Mouse (Mus musculus): Measurements from ENCODE around the gene Amd1. TPM values are rescaled to one million over a fixed set of nuclear protein-coding genes. Genes with fewer than 3 reads are reported as not detected.

Gene Amd1
- polyA plus RNA-seq, 1 experiment from 2014 or later = 82.2 TPM

DNA sequence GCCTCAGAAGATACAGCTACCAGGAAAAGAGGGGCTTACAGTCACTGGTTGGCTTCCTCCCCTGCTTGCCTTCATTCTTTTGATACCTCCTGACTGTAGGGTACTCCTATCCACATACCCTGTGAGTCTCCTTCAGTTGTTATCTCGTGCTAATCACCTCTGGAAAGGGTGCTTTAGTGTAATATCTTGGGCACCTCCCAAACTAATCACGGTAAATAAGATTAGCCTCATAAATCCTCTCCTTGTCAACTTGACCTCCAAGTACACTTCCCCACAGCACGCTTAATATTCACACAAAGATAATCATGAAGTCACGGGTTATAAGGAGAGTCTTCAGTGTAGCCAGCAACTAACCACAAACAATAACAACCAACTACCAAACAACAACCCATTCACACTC is 40.0 kb upstream of the Amd1 start:
- Histone ChIP-seq H3K9ac (ENCODE audit: low read depth, low read length) (no peak overlapping the region), H3K4me1 (replicated peaks; ENCODE audit: control insufficient read depth, insufficient read depth, low read length) (no peaks in the 10 kb centered on the region), H3K36me3 (ENCODE audit: control insufficient read depth, insufficient read depth, low read length) (no peaks in the 10 kb centered on the region), H3K4me3 (ENCODE audit: low read depth, low read length) (no peak overlapping the region), H3K27ac (ENCODE audit: low read depth, low read length) (no peak overlapping the region), H3K9me3 (ENCODE audit: control insufficient read depth, low read length) (no peaks in the 10 kb centered on the region), H3K27me3 (ENCODE audit: control insufficient read depth, insufficient read depth, low read length) (no peaks in the 10 kb centered on the region), H3K4me2 (replicated peaks; ENCODE audit: low read depth, low read length) (no peak overlapping the region)
- ATAC-seq (ENCODE audit: low FRiP score) (no peak), DNase-seq (ENCODE audit: low spot score) (no peak)
- 85% methylated on average over 4 of the region's 4 CpGs for WGBS

DNA sequence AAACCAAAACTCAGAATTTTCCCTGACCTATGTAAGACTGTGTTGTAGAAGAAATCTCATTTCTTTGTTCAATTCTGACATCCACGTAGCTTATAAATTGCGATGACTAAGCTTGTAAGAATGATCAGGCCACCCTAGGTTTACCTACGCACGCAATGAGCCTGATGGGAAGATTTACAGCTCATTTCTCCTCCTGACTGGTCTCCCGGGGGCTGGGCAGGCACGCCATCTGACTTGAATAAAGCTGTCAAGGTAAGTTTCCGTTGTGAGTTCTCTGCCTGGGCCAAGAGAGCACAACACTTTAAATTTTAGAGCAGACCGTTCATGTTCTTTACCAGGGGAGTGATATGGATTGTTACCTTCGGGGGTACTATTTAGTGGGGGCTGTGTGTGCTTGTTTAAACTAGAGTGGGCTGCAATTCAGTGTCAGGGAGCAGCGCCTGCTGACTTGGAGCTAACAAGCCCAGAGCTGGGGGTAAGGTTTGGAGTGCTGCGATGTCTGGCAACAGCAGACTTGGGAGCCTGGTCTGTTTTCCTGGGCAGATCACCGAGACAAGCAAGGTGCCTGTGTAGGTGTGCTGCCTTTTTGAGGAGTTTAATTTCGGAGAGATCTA is 37.5 kb upstream of the Amd1 start, which contains the start of gene Cdk19:
TSS of gene Cdk19 (plus strand) at position 214 of the 614 bp plus-strand sequence.
- WGBS = 43% methylated on average over 13 of the region's 13 CpGs
- H3K36me3 ChIP-seq (ENCODE audit: control insufficient read depth, insufficient read depth, low read length) = no peaks in the 10 kb centered on the region
- no peak within 1 kb of the TSS for H3K27ac ChIP-seq (ENCODE audit: low read depth, low read length)
- no peaks in the 10 kb centered on the region for H3K4me1 ChIP-seq (replicated peaks; ENCODE audit: control insufficient read depth, insufficient read depth, low read length)
- no peak within 1 kb of the TSS for H3K9ac ChIP-seq (ENCODE audit: low read depth, low read length)
- H3K4me2 ChIP-seq (replicated peaks; ENCODE audit: low read depth, low read length) = no peak within 1 kb of the TSS
- no peak within 1 kb of the TSS for H3K4me3 ChIP-seq (ENCODE audit: low read depth, low read length)
- ATAC-seq (ENCODE audit: low FRiP score) = no peak
- no peak for DNase-seq (ENCODE audit: low spot score)
- no peaks in the 10 kb centered on the region for H3K27me3 ChIP-seq (ENCODE audit: control insufficient read depth, insufficient read depth, low read length)
- no peaks in the 10 kb centered on the region for H3K9me3 ChIP-seq (ENCODE audit: control insufficient read depth, low read length)

GRCm38 (mm10) chr10:40332864-40333263 is 30.9 kb upstream of the Amd1 start:
- Histone ChIP-seq H3K4me2 (replicated peaks; ENCODE audit: low read depth, low read length) (no peak overlapping the region), H3K4me3 (ENCODE audit: low read depth, low read length) (no peak overlapping the region), H3K36me3 (ENCODE audit: control insufficient read depth, insufficient read depth, low read length) (no peaks in the 10 kb centered on the region), H3K27me3 (ENCODE audit: control insufficient read depth, insufficient read depth, low read length) (no peaks in the 10 kb centered on the region), H3K4me1 (replicated peaks; ENCODE audit: control insufficient read depth, insufficient read depth, low read length) (no peaks in the 10 kb centered on the region), H3K9me3 (ENCODE audit: control insufficient read depth, low read length) (no peaks in the 10 kb centered on the region), H3K9ac (ENCODE audit: low read depth, low read length) (no peak overlapping the region), H3K27ac (ENCODE audit: low read depth, low read length) (no peak overlapping the region)
- 82% methylated on average over 6 of the region's 6 CpGs for WGBS
- no peak for ATAC-seq (ENCODE audit: low FRiP score)
- DNase-seq (ENCODE audit: low spot score) = no peak

DNA sequence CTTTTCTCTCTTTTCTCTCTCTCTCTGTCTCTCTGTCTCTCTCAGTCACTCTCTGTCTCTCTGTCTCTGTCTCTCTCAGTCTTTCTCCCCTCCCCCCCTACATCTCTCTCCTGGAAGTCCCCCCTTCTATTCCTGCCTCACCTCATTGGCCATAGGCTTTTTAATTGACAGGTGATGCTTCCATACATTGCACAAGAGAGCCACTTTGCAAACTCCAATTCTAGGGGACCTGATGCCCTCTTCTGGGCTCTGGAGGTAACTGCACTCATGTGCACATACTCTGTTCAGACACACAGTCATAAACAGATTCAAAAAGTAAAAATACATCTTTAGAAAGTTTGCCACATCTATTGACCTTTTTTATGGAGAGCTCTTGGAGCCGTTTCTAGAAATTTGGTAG is 28.3 kb upstream of the Amd1 start:
- H3K36me3 ChIP-seq (ENCODE audit: control insufficient read depth, insufficient read depth, low read length) = no peaks in the 10 kb centered on the region
- no peaks in the 10 kb centered on the region for H3K9me3 ChIP-seq (ENCODE audit: control insufficient read depth, low read length)
- H3K4me2 ChIP-seq (replicated peaks; ENCODE audit: low read depth, low read length) = no peak overlapping the region
- ATAC-seq (ENCODE audit: low FRiP score) = no peak
- no peaks in the 10 kb centered on the region for H3K4me1 ChIP-seq (replicated peaks; ENCODE audit: control insufficient read depth, insufficient read depth, low read length)
- no peaks in the 10 kb centered on the region for H3K27me3 ChIP-seq (ENCODE audit: control insufficient read depth, insufficient read depth, low read length)
- DNase-seq (ENCODE audit: low spot score) = no peak
- WGBS = 72% methylated on average over 1 of the region's 1 CpGs
- no peak overlapping the region for H3K27ac ChIP-seq (ENCODE audit: low read depth, low read length)
- H3K9ac ChIP-seq (ENCODE audit: low read depth, low read length) = no peak overlapping the region
- H3K4me3 ChIP-seq (ENCODE audit: low read depth, low read length) = no peak overlapping the region

- H3K27ac ChIP-seq (ENCODE audit: low read depth, low read length) = no peak overlapping the region
- WGBS = 83% methylated on average over 9 of the region's 9 CpGs
- H3K4me2 ChIP-seq (replicated peaks; ENCODE audit: low read depth, low read length) = no peak overlapping the region
- no peaks in the 10 kb centered on the region for H3K27me3 ChIP-seq (ENCODE audit: control insufficient read depth, insufficient read depth, low read length)
- H3K36me3 ChIP-seq (ENCODE audit: control insufficient read depth, insufficient read depth, low read length) = no peaks in the 10 kb centered on the region
- no peaks in the 10 kb centered on the region for H3K4me1 ChIP-seq (replicated peaks; ENCODE audit: control insufficient read depth, insufficient read depth, low read length)
- DNase-seq (ENCODE audit: low spot score) = no peak
- H3K4me3 ChIP-seq (ENCODE audit: low read depth, low read length) = no peak overlapping the region
- no peak for ATAC-seq (ENCODE audit: low FRiP score)
- no peaks in the 10 kb centered on the region for H3K9me3 ChIP-seq (ENCODE audit: control insufficient read depth, low read length)
- H3K9ac ChIP-seq (ENCODE audit: low read depth, low read length) = no peak overlapping the region
Measured at GRCm38 (mm10) chr10:40328004-40328551, 26.1 kb upstream of the Amd1 start.

GRCm38 (mm10) chr10:40320306-40320705 is 18.3 kb upstream of the Amd1 start:
- no peaks in the 10 kb centered on the region for H3K36me3 ChIP-seq (ENCODE audit: control insufficient read depth, insufficient read depth, low read length)
- no peak overlapping the region for H3K9ac ChIP-seq (ENCODE audit: low read depth, low read length)
- no peak overlapping the region for H3K4me3 ChIP-seq (ENCODE audit: low read depth, low read length)
- DNase-seq (ENCODE audit: low spot score) = no peak
- no peak overlapping the region for H3K4me2 ChIP-seq (replicated peaks; ENCODE audit: low read depth, low read length)
- WGBS = 93% methylated on average over 10 of the region's 10 CpGs
- no peak overlapping the region for H3K27ac ChIP-seq (ENCODE audit: low read depth, low read length)
- H3K4me1 ChIP-seq (replicated peaks; ENCODE audit: control insufficient read depth, insufficient read depth, low read length) = no peaks in the 10 kb centered on the region
- H3K9me3 ChIP-seq (ENCODE audit: control insufficient read depth, low read length) = no peaks in the 10 kb centered on the region
- H3K27me3 ChIP-seq (ENCODE audit: control insufficient read depth, insufficient read depth, low read length) = no peaks in the 10 kb centered on the region
- no peak for ATAC-seq (ENCODE audit: low FRiP score)

- DNase-seq (ENCODE audit: low spot score) (no peak), ATAC-seq (ENCODE audit: low FRiP score) (no peak)
- Histone ChIP-seq H3K4me2 (replicated peaks; ENCODE audit: low read depth, low read length) (no peak overlapping the region), H3K4me3 (ENCODE audit: low read depth, low read length) (no peak overlapping the region), H3K9me3 (ENCODE audit: control insufficient read depth, low read length) (no peaks in the 10 kb centered on the region), H3K9ac (ENCODE audit: low read depth, low read length) (no peak overlapping the region), H3K27me3 (ENCODE audit: control insufficient read depth, insufficient read depth, low read length) (no peaks in the 10 kb centered on the region), H3K4me1 (replicated peaks; ENCODE audit: control insufficient read depth, insufficient read depth, low read length) (no peaks in the 10 kb centered on the region), H3K36me3 (ENCODE audit: control insufficient read depth, insufficient read depth, low read length) (no peaks in the 10 kb centered on the region), H3K27ac (ENCODE audit: low read depth, low read length) (no peak overlapping the region)
- 60% methylated on average over 7 of the region's 7 CpGs for WGBS
Measured at GRCm38 (mm10) chr10:40316841-40317585, 15.0 kb upstream of the Amd1 start.

DNA sequence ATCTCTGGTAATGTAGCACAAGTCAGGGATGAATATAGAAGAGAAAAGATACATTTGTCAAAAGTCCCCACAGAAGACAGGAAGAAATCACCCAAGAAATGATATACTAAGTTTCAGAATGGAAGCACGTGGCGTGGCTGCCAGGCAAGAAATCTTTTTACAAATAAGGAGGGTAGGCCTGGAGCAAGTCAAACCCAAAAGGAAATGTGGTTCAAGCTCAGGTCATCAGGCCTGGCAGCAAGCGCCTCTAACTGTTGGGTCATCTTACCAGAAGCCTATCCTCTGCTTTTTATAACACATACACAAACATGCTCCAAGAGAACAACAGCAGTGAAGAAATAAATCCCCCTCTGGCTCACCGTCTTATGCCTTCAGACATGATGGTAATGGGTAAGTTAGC is 10.8 kb upstream of the Amd1 start:
- Histone ChIP-seq H3K27ac (ENCODE audit: low read depth, low read length) (no peak overlapping the region), H3K4me3 (ENCODE audit: low read depth, low read length) (no peak overlapping the region), H3K4me1 (replicated peaks; ENCODE audit: control insufficient read depth, insufficient read depth, low read length) (no peaks in the 10 kb centered on the region), H3K4me2 (replicated peaks; ENCODE audit: low read depth, low read length) (no peak overlapping the region), H3K9ac (ENCODE audit: low read depth, low read length) (no peak overlapping the region), H3K36me3 (ENCODE audit: control insufficient read depth, insufficient read depth, low read length) (no peaks in the 10 kb centered on the region), H3K27me3 (ENCODE audit: control insufficient read depth, insufficient read depth, low read length) (no peaks in the 10 kb centered on the region), H3K9me3 (ENCODE audit: control insufficient read depth, low read length) (no peaks in the 10 kb centered on the region)
- DNase-seq (ENCODE audit: low spot score) (no peak), ATAC-seq (ENCODE audit: low FRiP score) (no peak)
- 82% methylated on average over 4 of the region's 4 CpGs for WGBS

Data from hindbrain, embryonic 11.5 days (tissue).